Mouse (Mus musculus) left cerebral cortex, adult 9 months (tissue): Measurements from ENCODE around the gene Atf2.
"Not testable (repeated sequence)": the region's sequence is repeated elsewhere in the genome, so short reads cannot be mapped to it uniquely, and the experiment has no call there.

Experiments used
- DNase-seq, 2 experiments: peaks; one replicate each; pipeline ENCODE4 v3.0.0; 2022; ENCODE audit warnings: low spot score in 2 of 2

Atf2 gene

GRCm38 (mm10) chr2:73885997-73886396 lies 6.4 kb downstream of the Atf2 start:
- DNase-seq, result no peak

DNA sequence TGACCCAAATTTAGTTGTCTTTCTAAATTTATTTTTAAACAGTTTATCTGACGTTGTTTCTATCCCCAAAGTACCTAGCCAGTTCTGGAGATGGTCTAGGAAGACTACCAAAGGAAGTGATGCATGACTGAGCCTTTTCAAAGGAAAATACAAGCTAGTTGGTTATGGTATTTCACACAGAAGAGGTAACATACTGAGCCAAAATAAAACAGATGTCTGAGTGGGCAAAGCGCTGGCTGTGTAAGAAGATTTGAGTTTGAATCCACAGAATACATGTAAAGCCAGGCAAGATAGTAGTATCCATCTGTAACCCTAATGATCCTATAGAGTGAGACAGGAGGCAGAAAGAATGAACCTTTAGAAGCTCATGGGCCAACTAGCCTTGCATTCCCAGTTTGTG lies 14.5 kb downstream of the Atf2 start:
- DNase-seq, result no peak

GRCm38 (mm10) chr2:73867764-73868487 lies 24.5 kb downstream of the Atf2 start:
- DNase-seq, result peak in 1 of 2 experiments; percentile 71

DNA sequence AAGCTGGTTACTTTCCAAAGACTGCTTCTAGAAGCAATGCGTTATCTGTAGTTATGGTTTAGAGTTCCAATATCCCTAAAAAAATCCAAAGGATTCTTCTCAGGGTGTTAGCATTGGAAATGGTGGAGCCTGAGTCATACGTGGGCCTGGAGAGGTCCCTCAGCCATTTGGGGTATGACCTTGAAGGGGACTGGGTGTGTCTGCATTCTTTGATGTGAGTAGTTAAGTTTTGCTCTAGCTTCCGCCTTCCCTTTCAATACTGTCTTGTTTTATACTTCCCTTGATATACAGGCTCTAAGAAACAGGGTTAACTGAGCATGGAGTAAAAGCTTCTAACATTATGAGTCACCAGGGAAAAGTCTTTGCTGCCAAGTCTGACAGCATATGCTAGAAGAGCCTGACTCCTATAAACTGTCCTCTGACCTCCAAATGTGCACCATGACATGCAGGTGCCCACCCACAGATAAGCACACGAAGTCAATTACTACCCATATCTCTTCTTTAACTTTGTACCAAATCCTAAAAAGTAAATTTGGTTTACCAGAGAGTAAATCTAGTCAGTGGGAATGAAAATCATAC lies 32.3 kb downstream of the Atf2 start:
- no peak for DNase-seq

DNA sequence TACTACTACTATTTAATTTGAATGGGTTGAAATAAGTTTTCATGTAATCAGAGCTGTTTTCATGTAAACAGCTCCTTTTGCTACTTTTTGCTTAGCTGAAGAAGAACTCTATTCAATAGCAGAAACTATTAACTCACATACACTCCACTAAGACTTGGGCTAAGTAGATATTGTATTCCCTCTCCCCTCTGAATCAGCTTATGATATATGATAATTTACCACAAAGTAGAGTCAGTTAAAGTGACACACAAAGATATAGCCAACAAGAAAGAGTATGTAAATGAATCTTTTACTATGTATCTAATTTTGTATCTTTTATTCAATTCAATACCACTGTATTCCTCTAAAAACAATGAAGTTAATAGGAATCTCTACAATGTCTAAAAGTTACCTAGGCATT lies 35.1 kb downstream of the Atf2 start:
- DNase-seq, result no peak

DNA sequence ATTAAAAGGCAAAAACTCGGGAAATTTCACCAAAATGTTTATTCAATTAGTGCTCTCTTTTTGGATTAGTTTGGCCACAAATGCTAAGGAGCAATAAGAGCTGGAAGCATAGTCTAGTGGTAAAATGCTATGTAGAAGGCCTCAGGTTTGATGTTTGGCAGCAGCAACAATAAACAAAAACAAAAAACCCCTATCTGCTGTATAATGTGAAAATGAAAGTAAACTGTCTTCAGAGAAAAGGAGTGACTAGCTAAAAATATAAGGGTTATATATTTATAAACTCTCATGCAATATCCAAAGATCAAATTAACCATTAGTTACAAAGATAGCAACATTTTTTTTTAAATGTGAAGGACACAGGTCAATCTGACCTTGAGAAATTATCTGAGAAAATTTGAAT lies 36.2 kb downstream of the Atf2 start:
- DNase-seq, result no peak

- no peak for DNase-seq
These were observed 57.9 kb downstream of the Atf2 start for GRCm38 (mm10) chr2:73834406-73835015.

GRCm38 (mm10) chr2:73833284-73833683 lies 59.2 kb downstream of the Atf2 start:
- no peak for DNase-seq

DNA sequence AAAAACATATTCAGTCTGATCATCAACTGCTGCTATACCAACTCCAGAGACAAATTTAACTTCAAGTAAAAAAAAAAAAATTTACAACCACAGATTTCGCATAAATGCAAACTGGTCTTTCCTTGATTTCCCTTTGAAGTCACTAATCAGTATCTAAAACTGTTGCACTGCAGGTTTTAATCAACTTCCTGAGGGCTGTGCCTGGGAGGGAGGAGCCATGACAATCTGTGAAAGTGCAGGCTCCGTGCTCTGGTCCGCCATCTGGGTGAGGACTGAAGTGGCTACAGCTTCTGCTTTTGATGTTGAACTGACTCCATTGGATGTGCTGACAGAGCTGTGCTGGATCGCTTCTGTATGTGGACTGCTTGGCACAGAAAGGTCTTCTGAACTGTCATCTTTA lies 73.7 kb downstream of the Atf2 start:
- no peak for DNase-seq

- no peak for DNase-seq
These were observed 84.8 kb downstream of the Atf2 start for GRCm38 (mm10) chr2:73807609-73808008.

GRCm38 (mm10) chr2:73800127-73800526 lies 92.3 kb downstream of the Atf2 start:
- DNase-seq, result not testable (repeated sequence)

DNA sequence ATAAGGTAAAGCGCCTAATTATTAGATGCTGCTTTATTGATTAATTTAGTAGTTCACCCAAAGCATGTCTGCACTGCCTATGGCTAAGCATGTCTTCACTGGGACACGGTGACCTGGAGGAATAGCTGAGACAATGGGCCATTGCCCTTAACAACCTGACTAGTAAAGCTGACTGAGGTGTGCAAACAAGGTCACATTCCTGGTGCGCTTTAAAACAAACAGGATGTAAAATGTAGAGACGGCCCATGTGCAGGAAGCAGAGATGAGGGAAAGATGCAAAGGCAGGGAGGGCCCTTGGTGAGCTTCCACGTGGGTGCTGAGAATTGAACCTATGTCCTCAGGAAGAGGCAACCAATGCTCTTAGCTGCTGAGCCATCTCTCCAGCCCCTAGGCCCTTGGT lies 93.7 kb downstream of the Atf2 start:
- DNase-seq, result no peak

DNA sequence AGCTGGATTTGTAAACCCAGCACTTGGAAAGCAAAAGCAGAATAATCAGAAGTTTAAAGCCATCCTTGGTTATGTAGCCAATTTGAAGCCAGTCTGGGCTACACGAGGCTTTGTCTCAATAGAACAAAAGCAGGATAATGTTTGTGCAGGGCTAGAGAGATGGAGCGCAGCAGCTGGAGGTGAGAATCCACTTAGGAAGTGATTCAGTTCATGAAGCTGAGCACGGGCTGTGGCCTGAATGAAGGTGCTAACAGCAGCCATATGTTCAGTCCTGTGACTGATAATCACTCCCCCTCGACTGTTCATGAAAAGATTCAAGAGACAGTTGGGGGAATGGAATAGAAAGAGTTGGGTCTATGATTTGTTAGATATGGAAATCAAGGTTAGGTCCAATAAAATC lies 94.3 kb downstream of the Atf2 start:
- no peak for DNase-seq

GRCm38 (mm10) chr2:73791846-73792630 lies 100.4 kb downstream of the Atf2 start:
- DNase-seq, result no peak

DNA sequence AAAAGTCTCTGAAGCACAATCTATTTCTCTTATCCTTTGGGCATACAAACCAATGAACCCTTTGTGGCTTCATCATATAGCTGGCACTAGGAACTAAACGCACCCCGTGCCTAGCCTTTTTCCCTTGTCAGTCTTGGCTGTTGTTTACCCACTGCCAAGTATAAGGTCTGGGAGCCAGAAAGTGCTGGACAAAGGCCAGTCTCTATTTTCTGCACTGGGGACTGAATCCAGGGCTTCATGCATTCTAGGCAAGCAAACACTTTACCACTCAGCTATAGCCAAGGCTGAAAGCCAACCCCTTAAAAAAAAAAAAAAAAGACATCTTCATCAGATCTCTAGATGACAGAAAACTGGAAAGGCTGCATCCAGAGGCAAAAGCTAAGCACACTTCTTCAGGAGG lies 102.1 kb downstream of the Atf2 start:
- DNase-seq, result no peak

DNA sequence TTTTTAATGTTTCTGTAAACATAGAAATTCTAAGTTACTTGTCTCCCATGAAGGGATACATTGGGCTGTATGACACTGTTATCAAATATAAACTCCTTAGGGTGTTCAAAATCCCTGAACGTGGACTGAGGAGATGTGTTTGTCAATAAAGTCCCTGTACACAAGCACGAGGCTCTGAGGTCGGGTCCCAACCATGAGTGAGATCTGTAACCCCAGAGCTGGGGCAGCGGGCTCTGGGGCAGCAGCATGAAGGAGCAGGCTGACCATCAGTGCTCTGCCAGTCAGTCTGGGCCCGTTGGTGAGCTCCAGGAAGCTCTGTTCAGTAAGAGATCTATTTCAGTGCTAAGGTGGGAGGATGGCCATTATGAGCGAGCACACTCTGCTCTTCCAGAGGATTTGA lies 104.0 kb downstream of the Atf2 start:
- DNase-seq, result no peak

DNA sequence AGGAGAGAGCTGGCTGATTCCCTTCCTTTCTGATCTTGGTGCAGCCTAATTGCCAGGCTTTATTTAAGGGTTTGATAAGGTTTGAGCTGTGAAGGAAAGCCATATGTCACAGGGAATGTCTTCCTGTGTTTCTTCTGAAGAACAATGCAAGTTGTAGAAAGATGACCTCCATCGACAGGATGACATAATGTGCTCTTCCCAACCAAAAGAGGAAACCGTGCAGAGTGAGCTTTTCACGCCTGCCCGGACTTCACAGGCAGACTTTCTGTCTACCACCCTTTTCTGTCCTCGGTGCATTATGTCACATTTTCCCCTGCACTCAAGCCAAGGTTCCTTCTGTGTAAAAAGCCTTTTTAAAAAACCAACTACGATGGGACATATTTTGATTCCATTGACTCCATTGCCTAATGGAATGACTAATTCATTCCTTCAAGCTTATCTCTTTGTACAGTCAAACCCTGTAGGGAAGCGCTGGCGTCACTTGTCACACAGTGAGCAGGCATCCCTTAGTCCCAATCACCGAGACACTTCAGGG lies 110.0 kb downstream of the Atf2 start:
- DNase-seq, result no peak

DNA sequence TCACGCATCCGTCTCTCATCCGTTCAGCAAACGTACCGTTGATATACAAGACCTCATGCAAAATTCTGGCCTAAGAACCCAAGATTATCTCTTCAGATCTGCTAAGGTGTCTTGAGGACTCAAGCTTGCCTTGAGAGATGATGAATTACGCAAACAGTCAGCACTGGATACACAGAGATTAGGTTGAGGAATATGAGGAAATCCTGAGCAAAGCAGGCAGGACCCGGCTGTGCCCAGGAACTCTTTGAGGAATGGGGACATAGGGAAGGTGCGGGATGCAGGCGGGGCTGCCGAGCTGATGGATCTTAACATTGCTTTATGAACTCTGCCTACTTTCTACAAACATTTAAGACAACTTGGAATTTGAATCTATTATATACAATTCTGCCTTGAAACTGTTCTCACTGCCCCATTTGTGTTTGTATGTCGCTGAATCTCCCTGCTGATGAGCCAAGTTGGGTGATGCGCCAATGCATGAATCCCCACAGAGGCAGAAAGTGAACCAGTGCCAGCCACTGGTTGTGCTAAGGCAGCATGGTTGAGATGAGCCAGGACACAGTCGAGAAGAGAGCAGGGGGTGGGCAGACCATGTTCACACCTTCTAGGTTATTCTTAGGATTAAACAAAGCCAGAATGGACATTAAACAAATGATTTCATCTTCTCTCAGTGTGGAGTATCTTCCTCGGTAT lies 112.0 kb downstream of the Atf2 start:
- no peak for DNase-seq

- DNase-seq, result no peak
These were observed 112.6 kb downstream of the Atf2 start for GRCm38 (mm10) chr2:73779796-73780195.

GRCm38 (mm10) chr2:73779016-73779595 lies 113.3 kb downstream of the Atf2 start:
- no peak for DNase-seq

DNA sequence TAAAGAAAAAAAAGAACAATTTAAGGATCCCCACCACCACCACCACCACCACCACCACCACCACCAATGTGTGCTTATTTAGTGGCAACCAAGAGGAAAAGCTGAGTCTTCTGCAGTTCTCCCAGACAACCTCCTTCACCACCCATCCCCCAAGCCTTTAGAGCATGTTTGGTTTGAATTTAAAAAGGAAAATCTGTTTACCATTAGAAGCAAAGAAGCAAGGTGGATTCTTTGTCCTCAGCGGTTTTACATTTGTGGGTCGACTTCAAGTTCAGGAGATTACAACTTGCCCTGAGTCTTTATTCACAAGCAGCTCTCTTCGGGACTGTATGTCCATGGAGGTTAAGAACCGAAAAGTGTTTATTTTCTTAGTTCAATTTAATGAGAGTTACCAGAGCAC lies 115.5 kb downstream of the Atf2 start:
- DNase-seq, result no peak
